8 mouse cellular contexts compared by ENCODE assay signal in genomic region chr11:104346931-104347330, GRCm38 (mm10).
A peak's percentile ranks its signal among the peaks of the same experiment; 100 is the strongest.
DNase-seq lines count a peak whose midpoint lies in the region; ATAC-seq and TF ChIP-seq lines count a peak whose summit lies in the region.

No protein-coding gene starts in this region.

- no peaks in the 10 kb centered on the region for H3K4me1 ChIP-seq in kidney, adult 2 months (ENCODE audit: control insufficient read depth, insufficient read depth, low read length)
- H3K4me1 ChIP-seq in hindbrain, embryonic 16.5 days (ENCODE audit: control insufficient read depth, insufficient read depth, low read depth, low read length): no peaks in the 10 kb centered on the region

- DNase-seq in CD4-positive, CD25-positive, alpha-beta regulatory T cell, adult 2 months (ENCODE audit: low read depth, low spot score): peak; percentile 50
- peak; percentile 46 for DNase-seq in kidney, adult 2 months
- no peak for DNase-seq in kidney, adult 11 months
- peak; percentile 21 for DNase-seq in MN1 (ENCODE audit: low spot score)
- peak; percentile 41 to 46 for DNase-seq in kidney, postnatal 4 days
- no peak for DNase-seq in left cerebral cortex, adult 8-10 months (ENCODE audit: low spot score in 2 of 2)

- no peak overlapping the region for H3K4me2 ChIP-seq in hindbrain, embryonic 16.5 days (ENCODE audit: low read length)

- no peak overlapping the region for H3K27ac ChIP-seq in kidney, adult 2 months (ENCODE audit: insufficient read depth, low read depth, low read length)
- H3K27ac ChIP-seq in hindbrain, embryonic 16.5 days (ENCODE audit: low read depth, low read length): no peak overlapping the region

- no peak overlapping the region for H3K4me3 ChIP-seq in kidney, adult 2 months (ENCODE audit: insufficient read depth, low read depth, low read length)
- H3K4me3 ChIP-seq in hindbrain, embryonic 16.5 days (ENCODE audit: low read length): no peak overlapping the region

- no peak for TF ChIP-seq POLR2A in kidney, adult 2 months (IDR thresholded peaks at IDR 0.05; ENCODE audit: low read depth, low read length)

- 47% methylated on average over 3 of the region's 3 CpGs for whole genome bisulfite sequencing in kidney, adult 2 months
- WGBS in hindbrain, embryonic 16.5 days: 60% methylated on average over 3 of the region's 3 CpGs

- no peak for ATAC-seq in CD4-positive, CD25-positive, alpha-beta regulatory T cell, adult 4 months
- no peak for ATAC-seq in hindbrain, embryonic 16.5 days

- H3K27me3 ChIP-seq in kidney, adult 2 months (replicated peaks; ENCODE audit: control insufficient read depth, insufficient read depth, low read length): no peaks in the 10 kb centered on the region
- no peaks in the 10 kb centered on the region for H3K27me3 ChIP-seq in hindbrain, embryonic 16.5 days (replicated peaks; ENCODE audit: control insufficient read depth, insufficient read depth, low read length)

- no peaks in the 10 kb centered on the region for H3K9me3 ChIP-seq in hindbrain, embryonic 16.5 days (ENCODE audit: control insufficient read depth, low read length)

- peaks cover 13% of the 10 kb centered on the region for H3K36me3 ChIP-seq in kidney, adult 2 months (ENCODE audit: control insufficient read depth, insufficient read depth, low read length)
- peaks cover 36% of the 10 kb centered on the region for H3K36me3 ChIP-seq in hindbrain, embryonic 16.5 days (ENCODE audit: control insufficient read depth, insufficient read depth, low read length)

- H3K9ac ChIP-seq in hindbrain, embryonic 16.5 days (ENCODE audit: low read depth, low read length): no peak overlapping the region

- TF ChIP-seq CTCF in kidney, adult 2 months (conservative IDR thresholded peaks at IDR 0.05; ENCODE audit: insufficient read depth, insufficient read length, low read depth, low read length): no peak

Comparison
In these comparisons a context has a peak if more than half of its experiments do, and no peak if none do; other contexts are left out.
1. DNase-seq: peak in CD4-positive, CD25-positive, alpha-beta regulatory T cell, adult 2 months (single experiment), kidney, adult 2 months (single experiment), MN1 (single experiment) and kidney, postnatal 4 days (2 of 2); none in kidney, adult 11 months (single experiment) and left cerebral cortex, adult 8-10 months (0 of 2).